In genomic region chr6:71990371-71990837, GRCm38 (mm10) we compare ENCODE assay signal across 8 mouse cellular contexts.
DNase-seq lines count a peak whose midpoint lies in the region; ATAC-seq lines count a peak whose summit lies in the region.

No protein-coding gene starts in this region.

- no peak overlapping the region for H3K9ac ChIP-seq in heart, embryonic 12.5 days
- no peak overlapping the region for H3K9ac ChIP-seq in limb, embryonic 13.5 days

- peak overlapping the region; percentile 78 for H3K27ac ChIP-seq in heart, embryonic 12.5 days (ENCODE audit: poor library complexity, severe bottlenecking)
- peak overlapping the region; percentile 88 for H3K27ac ChIP-seq in limb, embryonic 13.5 days

- H3K27me3 ChIP-seq in heart, embryonic 12.5 days (replicated peaks): no peaks in the 10 kb centered on the region
- no peaks in the 10 kb centered on the region for H3K27me3 ChIP-seq in limb, embryonic 13.5 days

- 0 out of 2 replicates have a peak, but pooled peaks have one; percentile 5 for ATAC-seq in heart, embryonic 12.5 days (ENCODE audit: insufficient number of reproducible peaks, low FRiP score)
- ATAC-seq in limb, embryonic 13.5 days (ENCODE audit: low FRiP score, low read depth): no peak

- H3K36me3 ChIP-seq in heart, embryonic 12.5 days: no peaks in the 10 kb centered on the region
- no peaks in the 10 kb centered on the region for H3K36me3 ChIP-seq in limb, embryonic 13.5 days

- H3K4me3 ChIP-seq in heart, embryonic 12.5 days: no peak overlapping the region
- H3K4me3 ChIP-seq in limb, embryonic 13.5 days: no peak overlapping the region

- peak overlapping the region; percentile 7; the same call in 1 of the 2 replicates for H3K4me2 ChIP-seq in heart, embryonic 12.5 days
- peak overlapping the region; percentile 44 for H3K4me2 ChIP-seq in limb, embryonic 13.5 days (replicated peaks)

- whole genome bisulfite sequencing in heart, embryonic 12.5 days: 46% methylated on average over 8 of the region's 8 CpGs
- WGBS in limb, embryonic 13.5 days: 50% methylated on average over 8 of the region's 8 CpGs

- peaks cover 51% of the 10 kb centered on the region for H3K4me1 ChIP-seq in heart, embryonic 12.5 days (replicated peaks)
- peaks cover 52% of the 10 kb centered on the region for H3K4me1 ChIP-seq in limb, embryonic 13.5 days

- no peaks in the 10 kb centered on the region for H3K9me3 ChIP-seq in heart, embryonic 12.5 days (replicated peaks)
- H3K9me3 ChIP-seq in limb, embryonic 13.5 days: no peaks in the 10 kb centered on the region

- DNase-seq in heart, postnatal 25 days (ENCODE audit: low spot score): no peak
- peak; percentile 58 for DNase-seq in adipocyte (ENCODE audit: low spot score)
- DNase-seq in embryo, embryonic 10 days (ENCODE audit: low spot score): peak; percentile 24
- DNase-seq in urinary bladder, adult 2 months (ENCODE audit: low spot score): no peak
- DNase-seq in spleen, adult 18-20 months: no peak
- no peak for DNase-seq in B cell, adult 2 months

- intact Hi-C loops in heart, postnatal 25 days (cut with DNase I): no loop called here

Comparison
In these comparisons a context has a peak if more than half of its experiments do, and no peak if none do; other contexts are left out.
1. DNase-seq: peak in adipocyte (single experiment) and embryo, embryonic 10 days (single experiment); none in heart, postnatal 25 days (single experiment), urinary bladder, adult 2 months (single experiment), spleen, adult 18-20 months (0 of 2) and B cell, adult 2 months (0 of 2).